Mouse (Mus musculus) CH12.LX (cell line): ENCODE results near the gene Polr3b. TPM values are rescaled to one million over a fixed set of nuclear protein-coding genes. Genes with fewer than 3 reads are reported as not detected.

Source experiments
- DNase-seq: peaks from one replicate; pipeline ENCODE4 v3.0.0-alpha.2; 2013; ENCODE audit errors: extremely low read depth
- H3K27ac ChIP-seq: 2 replicates; pipeline ENCODE4 v1.5.1; 2012; ENCODE audit warnings: low read depth, mild to moderate bottlenecking, control low read depth, moderate library complexity; ENCODE audit not compliant: insufficient read depth
- H3K27me3 ChIP-seq: replicated peaks from 2 replicates; pipeline ENCODE3; 2012; ENCODE audit warnings: inconsistent platforms
- H3K36me3 ChIP-seq, 2 experiments: replicated peaks in 1 of 2; 2 replicates each; pipeline versions ENCODE3 to v1.6.1; 2012; ENCODE audit warnings: inconsistent platforms in 1 of 2, low read length in 1 of 2, mild to moderate bottlenecking in 1 of 2, mixed read lengths in 1 of 2, moderate library complexity in 1 of 2; ENCODE audit not compliant: control insufficient read depth in 1 of 2, insufficient read depth in 1 of 2
- H3K4me1 ChIP-seq, 2 experiments: 2 replicates each; pipeline ENCODE4 v1.6.1; 2012; ENCODE audit warnings: inconsistent platforms in 1 of 2, moderate library complexity in 1 of 2; ENCODE audit not compliant: insufficient read depth in 2 of 2, control insufficient read depth in 1 of 2
- H3K4me2 ChIP-seq: 2 replicates; pipeline ENCODE4 v1.6.1; 2012; ENCODE audit warnings: low read depth, mild to moderate bottlenecking, control low read depth; ENCODE audit not compliant: poor library complexity, insufficient read depth, severe bottlenecking
- H3K4me3 ChIP-seq, 3 experiments: fragments of 150-350 bp in 1 of 3; sonication (generic) in 1 of 3; replicated peaks in 1 of 3; 2 replicates each; pipeline versions ENCODE3 to v1.5.1; 2011 to 2012; ENCODE audit warnings: low read depth in 2 of 3, low read length in 2 of 3, mild to moderate bottlenecking in 2 of 3, moderate library complexity in 2 of 3, control low read depth in 1 of 3, improper control_type of control experiment in 1 of 3, inconsistent platforms in 1 of 3, mixed read lengths in 1 of 3; ENCODE audit not compliant: poor library complexity in 1 of 3
- H3K79me2 ChIP-seq: replicated peaks from 2 replicates; pipeline ENCODE4 v1.6.1; 2012; ENCODE audit warnings: mild to moderate bottlenecking, moderate library complexity; ENCODE audit not compliant: control insufficient read depth, poor library complexity, insufficient read depth, severe bottlenecking; ENCODE audit errors: extremely low read depth
- H3K9ac ChIP-seq: 2 replicates; pipeline ENCODE4 v1.6.1; 2012; ENCODE audit warnings: low read depth, mild to moderate bottlenecking, control low read depth, moderate library complexity; ENCODE audit not compliant: insufficient read depth
- H3K9me3 ChIP-seq: replicated peaks from 2 replicates; pipeline ENCODE3; 2012; ENCODE audit warnings: low read length, inconsistent platforms, mixed read lengths
- CHD2 ChIP-seq: IDR thresholded peaks from 2 replicates; pipeline ENCODE4 v1.6.1; 2011; ENCODE audit warnings: low read length, improper control_type of control experiment
- CTCF ChIP-seq, 2 experiments: IDR thresholded peaks in 1 of 2; conservative IDR thresholded peaks in 1 of 2; 2 replicates each; pipeline ENCODE4 v1.5.1; 2011 to 2012; ENCODE audit warnings: low read depth in 2 of 2, low read length in 2 of 2, improper control_type of control experiment in 1 of 2, inconsistent platforms in 1 of 2, mild to moderate bottlenecking in 1 of 2, moderate library complexity in 1 of 2
- E2F4 ChIP-seq: IDR thresholded peaks from 2 replicates; pipeline ENCODE4 v1.6.1; 2011; ENCODE audit warnings: low read depth, low read length, improper control_type of control experiment; ENCODE audit not compliant: insufficient replicate concordance
- ELF1 ChIP-seq: IDR thresholded peaks from 2 replicates; pipeline ENCODE4 v1.6.1; 2014; ENCODE audit warnings: low read depth, mild to moderate bottlenecking, inconsistent platforms, low read length, improper control_type of control experiment
- GABPA ChIP-seq: IDR thresholded peaks from 2 replicates; pipeline ENCODE4 v1.6.1; 2012; ENCODE audit warnings: low read depth, low read length, improper control_type of control experiment, inconsistent platforms; ENCODE audit not compliant: insufficient replicate concordance
- MAFK ChIP-seq: IDR thresholded peaks from 2 replicates; pipeline ENCODE4 v1.6.1; 2011; ENCODE audit warnings: low read length, improper control_type of control experiment; ENCODE audit not compliant: insufficient replicate concordance
- PAX5 ChIP-seq: IDR thresholded peaks from 2 replicates; pipeline ENCODE4 v1.6.1; 2012; ENCODE audit warnings: low read length, inconsistent platforms, mixed read lengths
- POLR2A ChIP-seq: IDR thresholded peaks from 2 replicates; pipeline ENCODE4 v1.6.1; 2011; ENCODE audit warnings: low read depth, mild to moderate bottlenecking, improper control_type of control experiment, low read length
- RCOR1 ChIP-seq: conservative IDR thresholded peaks from 2 replicates; pipeline ENCODE4 v1.6.1; 2012; ENCODE audit warnings: low read depth, mild to moderate bottlenecking, inconsistent platforms, low read length, improper control_type of control experiment
- TCF12 ChIP-seq: IDR thresholded peaks from 2 replicates; pipeline ENCODE4 v1.6.1; 2014; ENCODE audit warnings: low read depth, mild to moderate bottlenecking, inconsistent platforms, low read length, improper control_type of control experiment
- UBTF ChIP-seq: IDR thresholded peaks from 2 replicates; pipeline ENCODE4 v1.6.1; 2012; ENCODE audit warnings: low read depth, mild to moderate bottlenecking, inconsistent platforms, low read length, improper control_type of control experiment, moderate library complexity
- dilution Hi-C: fragments of 300-500 bp; cut with MboI; formaldehyde crosslinking; loops from 2 replicates; pipeline ENCODE4 v1.14.3; 2020; ENCODE audit warnings: low sequenced_read_pairs; ENCODE audit not compliant: extremely low pct_unique_long_range_greater_than_20kb, extremely low pct_ligation_motif_present
- in situ Hi-C: fragments of 300-500 bp; cut with MboI; formaldehyde crosslinking; loops from 3 replicates; pipeline ENCODE4 v1.14.3; 2019; ENCODE audit warnings: low sequenced_read_pairs, low pct_ligation_motif_present, low pct_unique_long_range_greater_than_20kb, mixed read lengths
- polyA plus RNA-seq: library from polyadenylated mRNA; unstranded; fragments of >175 nt; gene quantifications from 2 replicates; pipeline ENCODE4 v1.2.1, GENCODE M21; 2012; ENCODE audit warnings: low read depth; ENCODE audit not compliant: insufficient read length
- total RNA-seq, 2 experiments: library from RNA; depleted of rRNA; stranded (reverse); fragments of 300-350 nt in 1 of 2; fragments of >200 nt in 1 of 2; gene quantifications; 2 replicates each; pipeline ENCODE4 v1.2.3; 2012 to 2014

Gene Polr3b
- total and polyA plus RNA-seq, 3 experiments = 13.0 to 20.8 (median 16.3) TPM

GRCm38 (mm10) chr10:84610324-84610723 lies 11.8 kb upstream of the Polr3b start:
- dilution Hi-C loops = no loop called here
- no peak overlapping the region for H3K9ac ChIP-seq
- in situ Hi-C loops = no loop called here
- DNase-seq = no peak
- no peaks in the 10 kb centered on the region for H3K27me3 ChIP-seq
- TF ChIP-seq E2F4 = no peak
- no peak for TF ChIP-seq CHD2
- TF ChIP-seq TCF12 = no peak
- no peak for TF ChIP-seq ELF1
- no peak for TF ChIP-seq PAX5
- TF ChIP-seq GABPA = no peak
- TF ChIP-seq POLR2A = no peak
- H3K27ac ChIP-seq = no peak overlapping the region
- peaks cover 5 to 34% of the 10 kb centered on the region in 2 experiments; a peak in 3 of 4 replicates for H3K4me1 ChIP-seq
- no peak overlapping the region for H3K4me3 ChIP-seq
- H3K9me3 ChIP-seq = no peaks in the 10 kb centered on the region
- H3K4me2 ChIP-seq = no peak overlapping the region
- H3K79me2 ChIP-seq = no peaks in the 10 kb centered on the region
- H3K36me3 ChIP-seq = peaks cover 0 to 12% of the 10 kb centered on the region in 2 experiments

GRCm38 (mm10) chr10:84610783-84611182 lies 11.3 kb upstream of the Polr3b start:
- H3K27me3 ChIP-seq = no peaks in the 10 kb centered on the region
- no peaks in the 10 kb centered on the region for H3K79me2 ChIP-seq
- peaks cover 0 to 11% of the 10 kb centered on the region in 2 experiments for H3K36me3 ChIP-seq
- H3K4me3 ChIP-seq = no peak overlapping the region
- H3K9ac ChIP-seq = no peak overlapping the region
- in situ Hi-C loops = no loop called here
- no peaks in the 10 kb centered on the region for H3K9me3 ChIP-seq
- TF ChIP-seq CHD2 = no peak
- TF ChIP-seq UBTF = no peak
- TF ChIP-seq ELF1 = no peak
- TF ChIP-seq RCOR1 = no peak
- TF ChIP-seq CTCF (conservative IDR thresholded peaks at IDR 0.05 in 1 of 2, IDR thresholded peaks at IDR 0.05 in 1 of 2; ENCODE audit: low read depth in 2 of 2, low read length in 2 of 2) = no peak
- no peak overlapping the region for H3K4me2 ChIP-seq
- no peak overlapping the region for H3K27ac ChIP-seq
- no peak for DNase-seq
- dilution Hi-C loops = no loop called here
- peaks cover 5 to 37% of the 10 kb centered on the region in 2 experiments; a peak in 3 of 4 replicates for H3K4me1 ChIP-seq

DNA sequence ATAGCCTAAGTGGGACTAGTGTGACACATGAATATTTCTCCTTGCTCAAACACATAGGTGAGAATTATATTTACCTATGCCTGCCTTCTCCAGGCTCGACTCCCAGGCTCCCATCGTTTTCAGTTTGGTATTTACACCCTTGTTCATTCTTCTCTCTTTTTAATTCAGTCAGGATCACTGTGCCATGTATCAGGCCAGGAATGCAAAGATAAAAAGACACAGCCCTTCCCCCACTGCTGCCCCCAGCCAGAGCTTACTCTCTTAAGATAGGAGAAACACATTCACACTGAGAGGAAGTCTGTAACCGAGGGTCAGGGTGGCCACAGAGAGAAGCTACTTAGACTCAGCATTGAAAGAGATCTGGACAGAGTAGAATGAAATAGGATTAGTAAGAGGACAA lies 10.4 kb upstream of the Polr3b start:
- H3K36me3 ChIP-seq = peaks cover 0 to 7% of the 10 kb centered on the region in 2 experiments

More for the DNA sequence above, 10.4 kb upstream of the Polr3b start:
- no peaks in the 10 kb centered on the region for H3K9me3 ChIP-seq
- no peaks in the 10 kb centered on the region for H3K27me3 ChIP-seq
- dilution Hi-C loops = no loop called here
- H3K4me3 ChIP-seq = no peak overlapping the region
- TF ChIP-seq RCOR1 (no peak), MAFK (no peak), TCF12 (no peak)
- H3K4me2 ChIP-seq = no peak overlapping the region
- no peaks in the 10 kb centered on the region for H3K79me2 ChIP-seq
- DNase-seq = no peak
- H3K27ac ChIP-seq = no peak overlapping the region
- peaks cover 5 to 39% of the 10 kb centered on the region in 2 experiments; a peak in 3 of 4 replicates for H3K4me1 ChIP-seq
- in situ Hi-C loops = no loop called here
- H3K9ac ChIP-seq = no peak overlapping the region
